Mouse (Mus musculus): ENCODE data around the gene Grwd1. TPM values are rescaled to one million over a fixed set of nuclear protein-coding genes. Genes with fewer than 3 reads are reported as not detected.

The Grwd1 gene
- polyA plus RNA-seq, 1 experiment from 2014 or later, result 71.6 TPM

GRCm38 (mm10) chr7:45794971-45795370 is 35.8 kb downstream of the Grwd1 start:
- WGBS, result 90% methylated on average over 29 of the region's 29 CpGs

GRCm38 (mm10) chr7:45793969-45794585 is 36.7 kb downstream of the Grwd1 start:
- 84% methylated on average over 24 of the region's 44 CpGs for WGBS
- no peaks in the 10 kb centered on the region for H3K9me3 ChIP-seq
- no peak for ATAC-seq (ENCODE audit: low FRiP score, low read depth)
- H3K36me3 ChIP-seq, result peaks cover 73% of the 10 kb centered on the region
- H3K4me2 ChIP-seq (replicated peaks), result no peak overlapping the region
- H3K27ac ChIP-seq, result no peak overlapping the region
- peaks cover 21% of the 10 kb centered on the region for H3K4me1 ChIP-seq
- no peak overlapping the region for H3K9ac ChIP-seq
- peaks cover 31% of the 10 kb centered on the region for H3K27me3 ChIP-seq
- H3K4me3 ChIP-seq, result no peak overlapping the region

More at GRCm38 (mm10) chr7:45794971-45795370, 35.8 kb downstream of the Grwd1 start:
- Histone ChIP-seq H3K27me3 (peaks cover 36% of the 10 kb centered on the region), H3K36me3 (peaks cover 64% of the 10 kb centered on the region), H3K4me1 (peaks cover 23% of the 10 kb centered on the region), H3K27ac (no peak overlapping the region), H3K9me3 (no peaks in the 10 kb centered on the region), H3K4me2 (replicated peaks) (no peak overlapping the region), H3K9ac (no peak overlapping the region), H3K4me3 (no peak overlapping the region)
- no peak for ATAC-seq (ENCODE audit: low FRiP score, low read depth)

GRCm38 (mm10) chr7:45793240-45793639 is 37.5 kb downstream of the Grwd1 start:
- Histone ChIP-seq H3K27ac (no peak overlapping the region), H3K36me3 (peaks cover 82% of the 10 kb centered on the region), H3K4me2 (replicated peaks) (no peak overlapping the region), H3K4me3 (no peak overlapping the region), H3K4me1 (peaks cover 16% of the 10 kb centered on the region), H3K9me3 (no peaks in the 10 kb centered on the region), H3K27me3 (peaks cover 23% of the 10 kb centered on the region), H3K9ac (no peak overlapping the region)
- WGBS, result 83% methylated on average over 22 of the region's 24 CpGs
- ATAC-seq (ENCODE audit: low FRiP score, low read depth), result no peak

GRCm38 (mm10) chr7:45791756-45792490 is 38.8 kb downstream of the Grwd1 start:
- peaks cover 13% of the 10 kb centered on the region for H3K4me1 ChIP-seq
- no peak for ATAC-seq (ENCODE audit: low FRiP score, low read depth)
- H3K4me2 ChIP-seq (replicated peaks), result no peak overlapping the region
- H3K27ac ChIP-seq, result no peak overlapping the region
- 73% methylated on average over 17 of the region's 17 CpGs for WGBS
- no peak overlapping the region for H3K9ac ChIP-seq
- H3K4me3 ChIP-seq, result no peak overlapping the region
- H3K27me3 ChIP-seq, result peaks cover 10% of the 10 kb centered on the region
- no peaks in the 10 kb centered on the region for H3K9me3 ChIP-seq
- H3K36me3 ChIP-seq, result peaks cover 90% of the 10 kb centered on the region

- H3K9ac ChIP-seq, result no peak overlapping the region
- peaks cover 20% of the 10 kb centered on the region for H3K4me1 ChIP-seq
- no peaks in the 10 kb centered on the region for H3K9me3 ChIP-seq
- no peaks in the 10 kb centered on the region for H3K27me3 ChIP-seq
- ATAC-seq (ENCODE audit: low FRiP score, low read depth), result no peak
- H3K27ac ChIP-seq, result no peak overlapping the region
- peaks cover 82% of the 10 kb centered on the region for H3K36me3 ChIP-seq
- WGBS, result 56% methylated on average over 6 of the region's 6 CpGs
- H3K4me2 ChIP-seq (replicated peaks), result no peak overlapping the region
- no peak overlapping the region for H3K4me3 ChIP-seq
These were observed 40.0 kb downstream of the Grwd1 start for GRCm38 (mm10) chr7:45790721-45791120.

- Histone ChIP-seq H3K9me3 (no peaks in the 10 kb centered on the region), H3K27me3 (0 out of 2 replicates have a peak, but pooled peaks cover 4% of the 10 kb centered on the region), H3K4me3 (peak overlapping the region; percentile 88), H3K4me1 (peaks cover 32% of the 10 kb centered on the region), H3K27ac (no peak overlapping the region), H3K4me2 (replicated peaks) (peak overlapping the region; percentile 85), H3K36me3 (peaks cover 51% of the 10 kb centered on the region), H3K9ac (0 out of 2 replicates have a peak overlapping the region, but pooled peaks have one; percentile 9)
- no peak for ATAC-seq (ENCODE audit: low FRiP score, low read depth)
- WGBS, result 85% methylated on average over 22 of the region's 22 CpGs
These were observed 43.1 kb downstream of the Grwd1 start for GRCm38 (mm10) chr7:45787642-45788041.

GRCm38 (mm10) chr7:45786661-45787413 is 43.9 kb downstream of the Grwd1 start:
- no peaks in the 10 kb centered on the region for H3K9me3 ChIP-seq
- 7% methylated on average over 17 of the region's 17 CpGs for WGBS
- 0 out of 2 replicates have a peak, but pooled peaks cover 4% of the 10 kb centered on the region for H3K27me3 ChIP-seq
- H3K4me2 ChIP-seq (replicated peaks), result peak overlapping the region; percentile 85
- peaks cover 32% of the 10 kb centered on the region for H3K4me1 ChIP-seq
- peak overlapping the region; percentile 88 for H3K4me3 ChIP-seq
- peak overlapping the region; percentile 72 for H3K9ac ChIP-seq
- ATAC-seq (ENCODE audit: low FRiP score, low read depth), result peak; percentile 64
- H3K36me3 ChIP-seq, result peaks cover 43% of the 10 kb centered on the region
- peak overlapping the region; percentile 66; the same call in 1 of the 2 replicates for H3K27ac ChIP-seq

GRCm38 (mm10) chr7:45786136-45786578 is 44.6 kb downstream of the Grwd1 start:
- H3K9me3 ChIP-seq, result no peaks in the 10 kb centered on the region
- peak overlapping the region; percentile 66; the same call in 1 of the 2 replicates for H3K27ac ChIP-seq
- 0% methylated on average over 14 of the region's 14 CpGs for WGBS
- H3K36me3 ChIP-seq, result peaks cover 37% of the 10 kb centered on the region
- peak overlapping the region; percentile 72 for H3K9ac ChIP-seq
- peak; percentile 80 for ATAC-seq (ENCODE audit: low FRiP score, low read depth)
- 0 out of 2 replicates have a peak, but pooled peaks cover 4% of the 10 kb centered on the region for H3K27me3 ChIP-seq
- peaks cover 32% of the 10 kb centered on the region for H3K4me1 ChIP-seq
- peak overlapping the region; percentile 88 for H3K4me3 ChIP-seq
- H3K4me2 ChIP-seq (replicated peaks), result peak overlapping the region; percentile 85

GRCm38 (mm10) chr7:45785388-45786135 is 45.2 kb downstream of the Grwd1 start:
- H3K9ac ChIP-seq, result peak overlapping the region; percentile 72
- ATAC-seq (ENCODE audit: low FRiP score, low read depth), result peak; percentile 29; the same call in 1 of the 2 replicates
- H3K4me3 ChIP-seq, result peak overlapping the region; percentile 88
- H3K4me1 ChIP-seq, result peaks cover 30% of the 10 kb centered on the region
- H3K4me2 ChIP-seq (replicated peaks), result peak overlapping the region; percentile 85
- H3K27ac ChIP-seq, result peak overlapping the region; percentile 40; the same call in 1 of the 2 replicates
- H3K9me3 ChIP-seq, result no peaks in the 10 kb centered on the region
- peaks cover 31% of the 10 kb centered on the region for H3K36me3 ChIP-seq
- WGBS, result under 1% methylated on average over 41 of the region's 42 CpGs
- 0 out of 2 replicates have a peak, but pooled peaks cover 4% of the 10 kb centered on the region for H3K27me3 ChIP-seq

- Histone ChIP-seq H3K27ac (peak within 1 kb of the TSS; percentile 40; the same call in 1 of the 2 replicates), H3K4me3 (peak within 1 kb of the TSS; percentile 88), H3K9me3 (no peaks in the 10 kb centered on the region), H3K9ac (peak within 1 kb of the TSS; percentile 74), H3K4me1 (peaks cover 28% of the 10 kb centered on the region), H3K27me3 (peaks cover 6% of the 10 kb centered on the region; the same call in 1 of the 2 replicates), H3K4me2 (replicated peaks) (peak within 1 kb of the TSS; percentile 85), H3K36me3 (peaks cover 23% of the 10 kb centered on the region)
- 25% methylated on average over 20 of the region's 20 CpGs for WGBS
- peak; percentile 31; the same call in 1 of the 2 replicates for ATAC-seq (ENCODE audit: low FRiP score, low read depth)
These were observed 46.0 kb downstream of the Grwd1 start, which contains the start of gene Sult2b1 for GRCm38 (mm10) chr7:45784524-45785372. Gene Sult2b1 (minus strand): TSS chr7:45784669.

All from limb, embryonic 13.5 days (tissue).